Mouse (Mus musculus): ENCODE results near the gene Jmjd6.

GRCm38 (mm10) chr11:116821057-116821940, 21.9 kb downstream of the Jmjd6 start:
- TF ChIP-seq POLR2A (IDR thresholded peaks at IDR 0.05; ENCODE audit: borderline replicate concordance, insufficient read depth, low read length) (no peak), CTCF (IDR thresholded peaks at IDR 0.05; ENCODE audit: borderline replicate concordance, insufficient read depth, low read depth, low read length) (no peak)

All from cerebellum, adult 2 months (tissue).